Mouse (Mus musculus) liver, adult 2 months (tissue): ENCODE data around the gene Gm44965. TPM values are rescaled to one million over a fixed set of nuclear protein-coding genes. Genes with fewer than 3 reads are reported as not detected.

ENCODE experiments used
- DNase-seq: peaks from one replicate; pipeline ENCODE4 v3.0.0-alpha.2; 2011; ENCODE audit warnings: low read depth, low spot score; ENCODE audit errors: extremely low read depth
- H3K27ac ChIP-seq: fragments of 200-500 bp; replicated peaks from 2 replicates; pipeline ENCODE4 v1.5.1; 2012; ENCODE audit warnings: low read depth, mild to moderate bottlenecking, control low read depth, inconsistent platforms, low read length; ENCODE audit not compliant: insufficient read depth
- H3K27me3 ChIP-seq: fragments of 200-500 bp; 2 replicates; pipeline ENCODE4 v1.6.1; 2012; ENCODE audit warnings: mild to moderate bottlenecking, moderate library complexity, low read length, inconsistent platforms; ENCODE audit not compliant: control insufficient read depth, insufficient read depth
- H3K36me3 ChIP-seq: fragments of 200-500 bp; 2 replicates; pipeline ENCODE4 v1.6.1; 2012; ENCODE audit warnings: low read length, inconsistent platforms; ENCODE audit not compliant: control insufficient read depth, insufficient read depth
- H3K4me1 ChIP-seq: fragments of 200-500 bp; 2 replicates; pipeline ENCODE4 v1.6.1; 2011; ENCODE audit warnings: low read length; ENCODE audit not compliant: control insufficient read depth, insufficient read depth
- H3K4me3 ChIP-seq: fragments of 200-500 bp; 2 replicates; pipeline ENCODE4 v1.5.1; 2011; ENCODE audit warnings: low read depth, mild to moderate bottlenecking, control low read depth, low read length, moderate library complexity; ENCODE audit not compliant: insufficient read depth
- H3K79me2 ChIP-seq: fragments of 200-500 bp; 2 replicates; pipeline ENCODE4 v1.6.1; 2012; ENCODE audit warnings: inconsistent platforms, mild to moderate bottlenecking, low read length, moderate library complexity; ENCODE audit not compliant: control insufficient read depth, insufficient read depth
- H3K9ac ChIP-seq: fragments of 200-500 bp; 2 replicates; pipeline ENCODE4 v1.6.1; 2012; ENCODE audit warnings: low read depth, mild to moderate bottlenecking, control low read depth, inconsistent platforms, low read length
- CTCF ChIP-seq: fragments of 200-500 bp; IDR thresholded peaks from 2 replicates; pipeline ENCODE4 v1.5.1; 2011; ENCODE audit warnings: low read depth, low read length, control low read depth
- POLR2A ChIP-seq: fragments of 200-500 bp; IDR thresholded peaks from 2 replicates; pipeline ENCODE4 v1.6.1; 2011; ENCODE audit warnings: low read length, control low read depth; ENCODE audit not compliant: insufficient read depth; ENCODE audit errors: extremely low read depth
- WGBS: fragments of 180-500 bp; shearing (Covaris S2); methylation state at CpG from one replicate; pipeline ENCODE4 v1.1.7; 2018; 5-methylcytosine and 5-hydroxymethylcytosine counted together
- polyA plus RNA-seq: library from polyadenylated mRNA; depleted of rRNA; stranded (reverse); fragments of >200 nt; gene quantifications from 2 replicates; pipeline ENCODE4 v1.2.3, GENCODE M21; 2012
- total RNA-seq: library from RNA; depleted of rRNA; stranded (reverse); fragments of >200 nt; gene quantifications from 2 replicates; pipeline ENCODE4 v1.2.3, GENCODE M21; 2014

The Gm44965 gene
- total and polyA plus RNA-seq, 2 experiments, result not detected

GRCm38 (mm10) chr6:48629661-48630034 lies 35.9 kb downstream of the Gm44965 start:
- Histone ChIP-seq H3K4me1 (no peaks in the 10 kb centered on the region), H3K9ac (0 out of 2 replicates have a peak overlapping the region, but pooled peaks have one; percentile 3), H3K79me2 (no peaks in the 10 kb centered on the region), H3K36me3 (no peaks in the 10 kb centered on the region), H3K4me3 (peak overlapping the region; percentile 54; the same call in 1 of the 2 replicates), H3K27me3 (peaks cover 12% of the 10 kb centered on the region), H3K27ac (no peak overlapping the region)
- TF ChIP-seq POLR2A (no peak), CTCF (no peak)
- 42% methylated on average over 13 of the region's 13 CpGs for WGBS
- no peak for DNase-seq

GRCm38 (mm10) chr6:48630831-48631230 lies 37.1 kb downstream of the Gm44965 start:
- 89% methylated on average over 8 of the region's 8 CpGs for WGBS
- Histone ChIP-seq H3K27ac (no peak overlapping the region), H3K27me3 (peaks cover 12% of the 10 kb centered on the region)

GRCm38 (mm10) chr6:48635105-48635504 lies 41.4 kb downstream of the Gm44965 start:
- DNase-seq, result no peak
- Histone ChIP-seq H3K27ac (no peak overlapping the region), H3K9ac (no peak overlapping the region), H3K36me3 (no peaks in the 10 kb centered on the region), H3K27me3 (no peaks in the 10 kb centered on the region), H3K4me1 (no peaks in the 10 kb centered on the region), H3K79me2 (no peaks in the 10 kb centered on the region), H3K4me3 (no peak overlapping the region)
- no peak for TF ChIP-seq POLR2A
- no peak for TF ChIP-seq CTCF
- WGBS, result 84% methylated on average over 2 of the region's 2 CpGs

More at GRCm38 (mm10) chr6:48630831-48631230, 37.1 kb downstream of the Gm44965 start:
- H3K79me2 ChIP-seq, result no peaks in the 10 kb centered on the region
- H3K4me1 ChIP-seq, result no peaks in the 10 kb centered on the region
- TF ChIP-seq POLR2A (no peak), CTCF (no peak)
- H3K36me3 ChIP-seq, result no peaks in the 10 kb centered on the region
- H3K4me3 ChIP-seq, result no peak overlapping the region
- H3K9ac ChIP-seq, result no peak overlapping the region
- DNase-seq, result no peak

GRCm38 (mm10) chr6:48636515-48636914 lies 42.8 kb downstream of the Gm44965 start:
- TF ChIP-seq CTCF, result no peak
- no peak for TF ChIP-seq POLR2A
- H3K79me2 ChIP-seq, result no peaks in the 10 kb centered on the region
- 88% methylated on average over 6 of the region's 6 CpGs for WGBS
- no peaks in the 10 kb centered on the region for H3K36me3 ChIP-seq
- no peak overlapping the region for H3K9ac ChIP-seq
- no peak overlapping the region for H3K4me3 ChIP-seq
- H3K27me3 ChIP-seq, result no peaks in the 10 kb centered on the region
- H3K27ac ChIP-seq, result no peak overlapping the region
- no peak for DNase-seq
- H3K4me1 ChIP-seq, result no peaks in the 10 kb centered on the region

GRCm38 (mm10) chr6:48637811-48638500 lies 44.2 kb downstream of the Gm44965 start:
- no peak overlapping the region for H3K27ac ChIP-seq
- no peak overlapping the region for H3K9ac ChIP-seq
- no peaks in the 10 kb centered on the region for H3K4me1 ChIP-seq
- TF ChIP-seq POLR2A, result no peak
- no peak for TF ChIP-seq CTCF
- DNase-seq, result no peak
- H3K36me3 ChIP-seq, result no peaks in the 10 kb centered on the region
- H3K27me3 ChIP-seq, result no peaks in the 10 kb centered on the region
- WGBS, result 75% methylated on average over 6 of the region's 6 CpGs
- H3K79me2 ChIP-seq, result no peaks in the 10 kb centered on the region
- no peak overlapping the region for H3K4me3 ChIP-seq

- WGBS, result 52% methylated on average over 2 of the region's 2 CpGs
- H3K27ac ChIP-seq, result no peak overlapping the region
- H3K9ac ChIP-seq, result no peak overlapping the region
- DNase-seq, result peak; percentile 6
- TF ChIP-seq POLR2A (no peak), CTCF (no peak)
- no peak overlapping the region for H3K4me3 ChIP-seq
- no peaks in the 10 kb centered on the region for H3K79me2 ChIP-seq
- H3K4me1 ChIP-seq, result no peaks in the 10 kb centered on the region
- no peaks in the 10 kb centered on the region for H3K36me3 ChIP-seq
- no peaks in the 10 kb centered on the region for H3K27me3 ChIP-seq
These were observed 44.8 kb downstream of the Gm44965 start for GRCm38 (mm10) chr6:48638553-48638952.
